Mouse (Mus musculus) heart, embryonic 14.5 days (tissue): Measurements from ENCODE around the gene Disc1. TPM values are rescaled to one million over a fixed set of nuclear protein-coding genes. Genes with fewer than 3 reads are reported as not detected.

Experiments
- ATAC-seq: fragments of 200-750 bp; cut with Nextera tagmentation; 2 replicates; pipeline ENCODE4 v1.8.0; 2017; ENCODE audit warnings: low read depth, moderate TSS enrichment; ENCODE audit not compliant: insufficient number of reproducible peaks, insufficient read depth, low FRiP score
- H3K27ac ChIP-seq, 2 experiments: fragments of 200-500 bp in 1 of 2; fragments of 300-500 bp in 1 of 2; sonication (generic) in 1 of 2; replicated peaks in 1 of 2; 2 replicates each; pipeline ENCODE4 v1.5.1; 2012 to 2014; ENCODE audit warnings: low read depth in 2 of 2, low read length in 2 of 2, control low read depth in 1 of 2, mild to moderate bottlenecking in 1 of 2, mixed read lengths in 1 of 2; ENCODE audit not compliant: control insufficient read depth in 1 of 2, insufficient read depth in 1 of 2
- H3K27me3 ChIP-seq: fragments of 300-500 bp; sonication (generic); 2 replicates; pipeline ENCODE4 v1.6.1; 2014; ENCODE audit warnings: mild to moderate bottlenecking, low read length, control low read depth; ENCODE audit not compliant: control insufficient read depth, insufficient read depth
- H3K36me3 ChIP-seq: fragments of 300-500 bp; sonication (generic); 2 replicates; pipeline ENCODE4 v1.6.1; 2014; ENCODE audit warnings: mild to moderate bottlenecking, control low read depth, low read length, mixed read lengths; ENCODE audit not compliant: control insufficient read depth, insufficient read depth
- H3K4me1 ChIP-seq, 2 experiments: fragments of 200-500 bp in 1 of 2; fragments of 300-500 bp in 1 of 2; sonication (generic) in 1 of 2; 2 replicates each; pipeline ENCODE4 v1.6.1; 2012 to 2014; ENCODE audit warnings: low read length in 2 of 2, control low read depth in 1 of 2, mixed read lengths in 1 of 2; ENCODE audit not compliant: control insufficient read depth in 2 of 2, insufficient read depth in 2 of 2
- H3K4me2 ChIP-seq: fragments of 300-500 bp; sonication (generic); 2 replicates; pipeline ENCODE4 v1.6.1; 2014; ENCODE audit warnings: mild to moderate bottlenecking, low read length
- H3K4me3 ChIP-seq, 2 experiments: fragments of 200-500 bp in 1 of 2; fragments of 300-500 bp in 1 of 2; sonication (generic) in 1 of 2; 2 replicates each; pipeline ENCODE4 v1.5.1; 2012 to 2014; ENCODE audit warnings: low read length in 2 of 2, mild to moderate bottlenecking in 2 of 2, control low read depth in 1 of 2, low read depth in 1 of 2, moderate library complexity in 1 of 2; ENCODE audit not compliant: control insufficient read depth in 1 of 2, insufficient read depth in 1 of 2
- H3K9ac ChIP-seq: fragments of 300-500 bp; sonication (generic); 2 replicates; pipeline ENCODE4 v1.6.1; 2014; ENCODE audit warnings: mild to moderate bottlenecking, low read length
- H3K9me3 ChIP-seq: fragments of 300-500 bp; sonication (generic); 2 replicates; pipeline ENCODE4 v1.6.1; 2016; ENCODE audit warnings: low read length, control low read depth; ENCODE audit not compliant: control insufficient read depth
- WGBS: fragments of 180-500 bp; shearing (Covaris S2); extraction: QIAGEN DNeasy Blood & Tissue Kit; methylation state at CpG from one replicate; pipeline ENCODE4 v1.1.7; 2014; 5-methylcytosine and 5-hydroxymethylcytosine counted together
- polyA plus RNA-seq: library from polyadenylated mRNA; unstranded; fragments of >200 nt; fragmentation: Nextera tagmentation; extraction: Ambion mirVana; gene quantifications from 2 replicates; pipeline ENCODE4 v1.2.1, GENCODE M21; 2014

Disc1 gene
- polyA plus RNA-seq, 1 experiment from 2014 or later: 4.2 TPM

DNA sequence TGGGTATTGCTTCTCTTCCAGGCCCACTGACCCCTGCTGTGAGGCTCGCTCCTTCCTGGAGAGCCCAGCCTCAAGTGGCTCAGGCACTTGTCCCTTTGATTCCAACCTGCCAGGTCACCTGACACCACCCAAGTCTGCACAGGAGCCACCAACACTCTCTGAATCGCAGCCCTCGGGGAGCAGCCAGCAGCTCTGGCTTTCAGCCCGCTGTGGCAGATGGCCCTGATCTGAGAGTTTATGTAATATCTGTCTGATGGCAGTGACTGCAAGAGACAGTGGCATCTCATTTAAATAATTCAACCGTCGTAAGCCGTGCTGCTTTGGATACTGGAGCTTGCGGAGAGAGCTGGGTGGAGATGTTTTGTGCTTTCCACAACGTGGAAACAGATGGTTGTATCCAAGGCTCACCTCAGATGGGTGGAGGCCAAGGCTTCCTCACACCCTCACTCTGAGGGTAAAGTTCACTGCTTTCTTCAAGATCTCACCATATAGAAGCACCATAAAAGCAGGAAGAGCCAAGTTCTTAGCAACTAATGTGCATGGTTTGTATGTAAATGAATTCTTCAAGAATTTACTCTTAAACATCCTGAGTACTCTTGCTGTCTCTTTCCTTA lies 24.9 kb downstream of the Disc1 start:
- WGBS: 48% methylated on average over 9 of the region's 9 CpGs
- Histone ChIP-seq H3K4me1 (peaks cover 21 to 47% of the 10 kb centered on the region in 2 experiments), H3K27ac (no peak overlapping the region), H3K36me3 (no peaks in the 10 kb centered on the region), H3K27me3 (no peaks in the 10 kb centered on the region), H3K9ac (no peak overlapping the region), H3K9me3 (no peaks in the 10 kb centered on the region), H3K4me2 (no peak overlapping the region), H3K4me3 (no peak overlapping the region)
- ATAC-seq: no peak

DNA sequence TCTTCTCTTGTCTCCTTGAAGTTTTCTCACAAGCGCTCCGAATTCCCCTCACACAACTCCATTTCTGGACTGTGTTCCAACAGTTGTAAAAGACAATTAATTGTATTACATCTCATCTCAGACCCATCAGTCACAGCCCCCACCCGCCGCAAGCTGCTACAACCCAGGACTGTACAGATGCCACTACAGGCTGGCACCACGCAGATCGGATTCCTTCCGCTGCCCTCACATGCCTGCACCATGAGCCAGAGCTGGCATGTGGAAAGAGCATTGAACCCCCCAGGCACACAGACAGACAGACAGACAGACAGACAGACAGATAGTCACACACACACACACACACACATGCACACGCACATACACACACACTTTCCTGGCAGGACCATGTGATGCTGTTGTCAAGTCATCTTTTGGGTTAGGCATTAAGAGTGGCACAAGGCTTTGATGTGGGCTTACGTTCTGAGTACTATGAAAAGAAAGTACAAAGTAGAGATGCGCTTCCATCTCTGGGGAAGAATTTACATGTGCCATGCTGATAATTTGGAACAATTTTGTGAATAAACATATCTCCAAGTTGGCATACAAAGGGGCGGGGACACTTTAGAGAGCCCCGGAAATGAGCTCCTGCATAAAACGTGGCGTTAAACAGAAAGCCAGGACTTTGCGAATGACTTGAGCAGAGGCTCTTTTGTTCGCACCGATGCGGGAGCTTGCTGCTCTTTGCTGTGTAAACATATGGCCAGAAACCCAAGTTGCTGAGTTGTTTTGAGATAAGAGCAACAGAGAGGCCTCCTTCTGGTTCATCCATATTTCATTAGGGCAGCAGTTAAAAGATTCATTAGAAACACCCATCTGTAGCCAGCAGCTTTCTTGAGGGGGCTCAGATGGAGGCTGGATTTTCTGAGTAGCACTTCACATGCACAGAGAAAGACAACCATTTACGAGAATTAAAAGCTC lies 26.7 kb downstream of the Disc1 start:
- no peaks in the 10 kb centered on the region for H3K9me3 ChIP-seq
- H3K4me3 ChIP-seq: no peak overlapping the region
- ATAC-seq: no peak
- H3K4me2 ChIP-seq: no peak overlapping the region
- H3K36me3 ChIP-seq: no peaks in the 10 kb centered on the region
- H3K27ac ChIP-seq: no peak overlapping the region
- peaks cover 21 to 53% of the 10 kb centered on the region in 2 experiments for H3K4me1 ChIP-seq
- no peak overlapping the region for H3K9ac ChIP-seq
- WGBS: 71% methylated on average over 19 of the region's 19 CpGs
- no peaks in the 10 kb centered on the region for H3K27me3 ChIP-seq

DNA sequence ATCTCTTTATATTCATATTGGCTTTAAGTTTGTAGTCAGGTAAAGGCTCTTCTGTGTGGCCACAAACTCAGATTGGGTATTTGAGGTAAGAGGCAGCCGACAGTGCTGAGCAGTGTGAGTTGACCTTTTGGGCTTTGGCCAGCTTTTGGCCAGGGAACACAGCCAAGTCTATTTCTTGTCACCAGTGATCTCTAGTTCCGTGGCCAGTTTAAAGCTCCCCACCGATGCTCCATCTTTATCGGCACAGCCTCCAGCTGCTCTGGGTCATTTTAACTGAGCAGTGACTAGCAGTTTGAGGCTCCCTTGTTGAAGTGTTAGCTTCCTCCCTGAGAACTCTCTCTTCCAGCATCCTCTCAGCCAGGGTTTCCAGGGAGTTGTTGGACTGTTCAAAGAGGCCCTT lies 29.8 kb downstream of the Disc1 start:
- H3K4me3 ChIP-seq: no peak overlapping the region
- no peaks in the 10 kb centered on the region for H3K9me3 ChIP-seq
- no peaks in the 10 kb centered on the region for H3K27me3 ChIP-seq
- 0 out of 2 replicates have a peak overlapping the region, but pooled peaks have one; percentile 16 for H3K9ac ChIP-seq
- peak overlapping the region; percentile 83 to 84 for H3K27ac ChIP-seq
- peaks cover 9 to 27% of the 10 kb centered on the region in 2 experiments for H3K4me1 ChIP-seq
- no peak overlapping the region for H3K4me2 ChIP-seq
- 10% methylated on average over 4 of the region's 4 CpGs for WGBS
- no peaks in the 10 kb centered on the region for H3K36me3 ChIP-seq
- ATAC-seq: no peak; the same call in 1 of the 2 replicates

DNA sequence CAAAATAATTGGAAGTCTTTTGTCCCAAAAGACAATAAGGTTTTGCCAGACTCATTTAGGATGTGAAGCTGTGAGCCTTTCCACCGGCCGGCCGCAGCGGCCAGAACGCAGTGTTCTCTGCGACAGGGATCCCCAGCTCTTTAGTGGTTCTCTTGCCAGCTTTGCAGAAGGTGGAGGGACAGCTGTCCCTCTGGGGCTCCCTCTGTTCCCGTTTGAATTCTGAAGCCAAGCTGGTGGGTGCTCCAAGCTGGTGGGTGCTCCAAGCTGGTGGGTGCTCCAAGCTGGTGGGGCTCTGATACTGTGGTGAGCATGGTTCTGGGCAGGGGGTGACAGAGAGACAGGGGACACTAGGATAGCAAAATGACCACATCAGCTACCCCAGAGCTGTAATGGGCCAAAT lies 30.5 kb downstream of the Disc1 start:
- no peak overlapping the region for H3K4me3 ChIP-seq
- H3K27ac ChIP-seq: peak overlapping the region; percentile 83 to 84
- WGBS: 69% methylated on average over 7 of the region's 7 CpGs
- ATAC-seq: no peak
- H3K36me3 ChIP-seq: no peaks in the 10 kb centered on the region
- peaks cover 8 to 23% of the 10 kb centered on the region in 2 experiments for H3K4me1 ChIP-seq
- H3K9me3 ChIP-seq: no peaks in the 10 kb centered on the region
- H3K27me3 ChIP-seq: no peaks in the 10 kb centered on the region
- H3K4me2 ChIP-seq: no peak overlapping the region
- H3K9ac ChIP-seq: no peak overlapping the region

DNA sequence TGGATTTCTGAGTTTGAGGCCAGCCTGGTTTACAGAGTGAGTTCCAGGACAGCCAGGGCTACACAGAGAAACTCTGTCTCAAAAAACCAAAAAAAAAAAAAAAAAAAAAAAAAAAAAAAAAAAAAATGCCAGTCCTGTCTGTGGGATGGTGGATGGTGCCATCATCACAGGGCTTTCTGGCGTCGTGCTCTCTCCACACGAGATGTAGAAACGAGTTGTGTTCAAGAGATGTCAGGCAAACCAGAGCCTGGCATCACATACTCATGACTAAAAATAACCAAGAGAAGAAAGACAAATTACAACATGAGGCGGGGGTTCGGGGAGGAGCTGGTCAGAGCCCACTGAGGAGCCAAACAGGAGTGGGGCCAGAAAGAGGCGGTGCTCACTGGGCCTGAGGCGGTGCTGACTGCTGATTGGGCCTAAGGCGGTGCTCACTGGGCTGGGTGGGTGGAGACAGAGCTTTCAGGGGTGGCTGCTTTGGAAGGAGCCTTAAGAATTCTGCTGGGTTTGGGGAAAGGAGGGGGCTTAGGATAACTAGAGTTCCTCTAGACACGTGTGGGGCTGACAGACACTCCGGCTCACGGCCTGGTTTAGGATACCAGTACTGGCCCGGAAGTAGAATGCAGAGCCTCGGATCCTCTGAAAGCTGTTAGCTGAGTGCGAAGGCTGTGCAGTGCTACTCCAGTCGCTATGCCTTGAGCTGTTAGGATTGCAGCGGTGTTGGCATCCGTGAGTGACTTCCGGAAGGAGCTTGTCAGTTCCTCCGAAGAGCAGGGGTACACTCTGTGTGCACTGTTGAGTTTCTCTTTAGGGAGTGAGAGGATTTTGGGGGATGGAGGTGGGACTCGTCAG lies 37.1 kb downstream of the Disc1 start:
- no peaks in the 10 kb centered on the region for H3K9me3 ChIP-seq
- no peaks in the 10 kb centered on the region for H3K36me3 ChIP-seq
- H3K27ac ChIP-seq: peak overlapping the region in 1 of 2 experiments; percentile 37; a peak in 1 of 4 replicates
- no peaks in the 10 kb centered on the region for H3K27me3 ChIP-seq
- H3K4me3 ChIP-seq: no peak overlapping the region
- H3K9ac ChIP-seq: no peak overlapping the region
- peak; percentile 54; the same call in 1 of the 2 replicates for ATAC-seq
- H3K4me2 ChIP-seq: peak overlapping the region; percentile 10
- H3K4me1 ChIP-seq: peaks cover 8 to 10% of the 10 kb centered on the region in 2 experiments; a peak in 3 of 4 replicates
- WGBS: 49% methylated on average over 21 of the region's 21 CpGs

DNA sequence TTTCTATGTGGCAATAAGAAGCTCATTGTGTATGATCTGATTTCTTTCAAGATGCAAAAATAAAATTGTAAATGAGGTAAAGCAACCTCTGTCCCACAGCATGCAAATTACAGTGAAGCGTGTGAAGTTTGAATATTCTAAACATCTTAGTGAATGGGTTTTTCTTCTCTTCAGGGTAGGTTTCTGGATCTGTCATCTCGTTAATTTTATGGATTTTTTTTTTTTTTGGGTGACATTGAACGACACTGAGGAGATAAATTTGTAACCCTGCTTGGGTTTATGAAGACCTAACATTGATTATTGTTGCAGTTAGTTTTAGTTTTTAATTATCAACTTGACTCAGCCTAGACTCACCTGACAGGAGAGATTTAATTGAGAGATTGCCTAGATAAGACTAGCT lies 43.1 kb downstream of the Disc1 start:
- Histone ChIP-seq H3K9ac (no peak overlapping the region), H3K4me1 (peaks cover 7 to 11% of the 10 kb centered on the region in 2 experiments), H3K4me3 (no peak overlapping the region), H3K9me3 (no peaks in the 10 kb centered on the region), H3K4me2 (no peak overlapping the region), H3K27me3 (no peaks in the 10 kb centered on the region), H3K36me3 (no peaks in the 10 kb centered on the region), H3K27ac (no peak overlapping the region)
- WGBS: 81% methylated on average over 3 of the region's 3 CpGs
- ATAC-seq: no peak

DNA sequence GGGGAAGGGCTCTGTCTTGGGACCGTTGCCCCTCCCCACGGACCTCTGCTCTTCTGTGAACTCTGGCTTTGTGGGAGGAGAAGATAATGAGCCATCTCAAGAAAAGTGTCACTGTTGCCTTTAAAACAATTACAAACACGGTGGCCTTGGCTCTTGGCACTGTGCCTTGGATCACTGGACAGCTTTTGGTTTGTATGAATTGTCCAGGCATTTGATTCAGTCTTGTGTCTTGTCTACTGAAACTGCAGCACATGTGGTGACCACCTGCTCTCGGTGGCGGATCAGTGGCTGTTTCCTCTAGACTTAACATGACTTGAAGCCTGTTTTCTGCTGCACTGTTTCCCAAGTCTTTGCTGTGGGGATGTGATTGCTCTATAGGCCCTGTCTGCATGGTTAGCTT lies 44.1 kb downstream of the Disc1 start:
- ATAC-seq: no peak
- H3K9ac ChIP-seq: no peak overlapping the region
- no peak overlapping the region for H3K4me2 ChIP-seq
- no peak overlapping the region for H3K4me3 ChIP-seq
- whole genome bisulfite sequencing: 68% methylated on average over 5 of the region's 5 CpGs
- H3K9me3 ChIP-seq: no peaks in the 10 kb centered on the region
- H3K27me3 ChIP-seq: no peaks in the 10 kb centered on the region
- H3K36me3 ChIP-seq: no peaks in the 10 kb centered on the region
- peaks cover 14 to 20% of the 10 kb centered on the region in 2 experiments for H3K4me1 ChIP-seq
- H3K27ac ChIP-seq: no peak overlapping the region
